Mouse (Mus musculus): ENCODE measurements at regions not wholly inside any gene's neighbourhood (a gene's known extent, or its start where the extent isn't known, plus 50 kb on each side); places are given as distances from the start of the nearest gene placed in this dataset.
A peak's percentile ranks its signal among the peaks of the same experiment; 100 is the strongest.

- TF ChIP-seq EP300 (IDR thresholded peaks at IDR 0.05; ENCODE audit: insufficient read depth, low read depth, low read length) (no peak), POLR2A (IDR thresholded peaks at IDR 0.05; ENCODE audit: insufficient read depth, low read depth, low read length) (no peak)
- no peak for DNase-seq
- no peak overlapping the region for H3K27ac ChIP-seq
- no peaks in the 10 kb centered on the region for H3K4me1 ChIP-seq (ENCODE audit: control insufficient read depth, insufficient read depth, low read length)
- H3K9ac ChIP-seq (ENCODE audit: low read depth, low read length): no peak overlapping the region
- WGBS: 52% methylated on average over 6 of the region's 6 CpGs
- intact Hi-C loops (cut with DNase I): no loop called here
- no peaks in the 10 kb centered on the region for H3K79me2 ChIP-seq (replicated peaks; ENCODE audit: control insufficient read depth, insufficient read depth, low read length)
- no peak overlapping the region for H3K4me3 ChIP-seq
- H3K36me3 ChIP-seq (ENCODE audit: control insufficient read depth, insufficient read depth, low read length): no peaks in the 10 kb centered on the region
- H3K27me3 ChIP-seq (ENCODE audit: control insufficient read depth, insufficient read depth, low read length): no peaks in the 10 kb centered on the region
Observed at GRCm38 (mm10) chr15:93845801-93846200, 250.1 kb upstream of the Prickle1 start.

- no peak overlapping the region for H3K4me3 ChIP-seq
- intact Hi-C loops (cut with DNase I): no loop called here
- no peaks in the 10 kb centered on the region for H3K27me3 ChIP-seq (ENCODE audit: control insufficient read depth, insufficient read depth, low read length)
- TF ChIP-seq EP300 (IDR thresholded peaks at IDR 0.05; ENCODE audit: insufficient read depth, low read depth, low read length) (no peak), CTCF (IDR thresholded peaks at IDR 0.05) (no peak), POLR2A (IDR thresholded peaks at IDR 0.05; ENCODE audit: insufficient read depth, low read depth, low read length) (no peak)
- no peak overlapping the region for H3K27ac ChIP-seq
- H3K79me2 ChIP-seq (replicated peaks; ENCODE audit: control insufficient read depth, insufficient read depth, low read length): no peaks in the 10 kb centered on the region
- no peak for DNase-seq
- H3K36me3 ChIP-seq (ENCODE audit: control insufficient read depth, insufficient read depth, low read length): no peaks in the 10 kb centered on the region
- H3K9ac ChIP-seq (ENCODE audit: low read depth, low read length): no peak overlapping the region
- no peaks in the 10 kb centered on the region; the same call in none of the 2 replicates for H3K4me1 ChIP-seq (ENCODE audit: control insufficient read depth, insufficient read depth, low read length)
- WGBS: 72% methylated on average over 1 of the region's 1 CpGs
Observed at GRCm38 (mm10) chr15:93832956-93833355, 237.3 kb upstream of the Prickle1 start.

GRCm38 (mm10) chr15:93832431-93832936 lies 236.8 kb upstream of the Prickle1 start:
- Histone ChIP-seq H3K9ac (ENCODE audit: low read depth, low read length) (no peak overlapping the region), H3K36me3 (ENCODE audit: control insufficient read depth, insufficient read depth, low read length) (no peaks in the 10 kb centered on the region), H3K79me2 (replicated peaks; ENCODE audit: control insufficient read depth, insufficient read depth, low read length) (no peaks in the 10 kb centered on the region), H3K4me1 (ENCODE audit: control insufficient read depth, insufficient read depth, low read length) (no peaks in the 10 kb centered on the region; the same call in none of the 2 replicates), H3K27ac (no peak overlapping the region), H3K27me3 (ENCODE audit: control insufficient read depth, insufficient read depth, low read length) (no peaks in the 10 kb centered on the region), H3K4me3 (no peak overlapping the region)
- peak; percentile 37 to 55 for DNase-seq
- intact Hi-C loops (cut with DNase I): no loop called here
- WGBS: 50% methylated on average over 14 of the region's 14 CpGs
- TF ChIP-seq EP300 (IDR thresholded peaks at IDR 0.05; ENCODE audit: insufficient read depth, low read depth, low read length) (no peak), CTCF (IDR thresholded peaks at IDR 0.05) (no peak), POLR2A (IDR thresholded peaks at IDR 0.05; ENCODE audit: insufficient read depth, low read depth, low read length) (no peak)

- Histone ChIP-seq H3K4me3 (no peak overlapping the region), H3K27me3 (ENCODE audit: control insufficient read depth, insufficient read depth, low read length) (no peaks in the 10 kb centered on the region), H3K79me2 (replicated peaks; ENCODE audit: control insufficient read depth, insufficient read depth, low read length) (no peaks in the 10 kb centered on the region), H3K9ac (ENCODE audit: low read depth, low read length) (no peak overlapping the region), H3K4me1 (ENCODE audit: control insufficient read depth, insufficient read depth, low read length) (no peaks in the 10 kb centered on the region; the same call in none of the 2 replicates), H3K36me3 (ENCODE audit: control insufficient read depth, insufficient read depth, low read length) (no peaks in the 10 kb centered on the region), H3K27ac (no peak overlapping the region)
- no peak for DNase-seq
- TF ChIP-seq CTCF (IDR thresholded peaks at IDR 0.05) (no peak), EP300 (IDR thresholded peaks at IDR 0.05; ENCODE audit: insufficient read depth, low read depth, low read length) (no peak), POLR2A (IDR thresholded peaks at IDR 0.05; ENCODE audit: insufficient read depth, low read depth, low read length) (no peak)
- 78% methylated on average over 3 of the region's 3 CpGs for WGBS
- intact Hi-C loops (cut with DNase I): no loop called here
Observed at GRCm38 (mm10) chr15:93831148-93831547, 235.5 kb upstream of the Prickle1 start.

- 6% methylated on average over 28 of the region's 28 CpGs for WGBS
- TF ChIP-seq EP300 (IDR thresholded peaks at IDR 0.05; ENCODE audit: insufficient read depth, low read depth, low read length) (no peak), POLR2A (IDR thresholded peaks at IDR 0.05; ENCODE audit: insufficient read depth, low read depth, low read length) (no peak), CTCF (IDR thresholded peaks at IDR 0.05) (no peak)
- Histone ChIP-seq H3K4me1 (ENCODE audit: control insufficient read depth, insufficient read depth, low read length) (peaks cover 3% of the 10 kb centered on the region), H3K9ac (ENCODE audit: low read depth, low read length) (peak overlapping the region; percentile 64), H3K36me3 (ENCODE audit: control insufficient read depth, insufficient read depth, low read length) (no peaks in the 10 kb centered on the region), H3K27ac (no peak overlapping the region), H3K79me2 (replicated peaks; ENCODE audit: control insufficient read depth, insufficient read depth, low read length) (no peaks in the 10 kb centered on the region), H3K27me3 (ENCODE audit: control insufficient read depth, insufficient read depth, low read length) (no peaks in the 10 kb centered on the region), H3K4me3 (peak overlapping the region; percentile 40)
- intact Hi-C loops (cut with DNase I): no loop called here
- peak; percentile 17 to 21 for DNase-seq
Observed at GRCm38 (mm10) chr15:93824729-93825694, 229.3 kb upstream of the Prickle1 start.

- intact Hi-C loops (cut with DNase I): no loop called here
- Histone ChIP-seq H3K4me1 (ENCODE audit: control insufficient read depth, insufficient read depth, low read length) (peaks cover 3% of the 10 kb centered on the region), H3K27ac (no peak overlapping the region), H3K79me2 (replicated peaks; ENCODE audit: control insufficient read depth, insufficient read depth, low read length) (no peaks in the 10 kb centered on the region), H3K36me3 (ENCODE audit: control insufficient read depth, insufficient read depth, low read length) (no peaks in the 10 kb centered on the region), H3K9ac (ENCODE audit: low read depth, low read length) (no peak overlapping the region), H3K4me3 (no peak overlapping the region), H3K27me3 (ENCODE audit: control insufficient read depth, insufficient read depth, low read length) (no peaks in the 10 kb centered on the region)
- DNase-seq: no peak
- 75% methylated on average over 6 of the region's 6 CpGs for WGBS
- TF ChIP-seq CTCF (IDR thresholded peaks at IDR 0.05): no peak
- no peak for TF ChIP-seq POLR2A (IDR thresholded peaks at IDR 0.05; ENCODE audit: insufficient read depth, low read depth, low read length)
- no peak for TF ChIP-seq EP300 (IDR thresholded peaks at IDR 0.05; ENCODE audit: insufficient read depth, low read depth, low read length)
Observed at GRCm38 (mm10) chr15:93821236-93821635, 225.5 kb upstream of the Prickle1 start.
